Mouse (Mus musculus): ENCODE results near the gene Tspan31.

The Tspan31 gene

DNA sequence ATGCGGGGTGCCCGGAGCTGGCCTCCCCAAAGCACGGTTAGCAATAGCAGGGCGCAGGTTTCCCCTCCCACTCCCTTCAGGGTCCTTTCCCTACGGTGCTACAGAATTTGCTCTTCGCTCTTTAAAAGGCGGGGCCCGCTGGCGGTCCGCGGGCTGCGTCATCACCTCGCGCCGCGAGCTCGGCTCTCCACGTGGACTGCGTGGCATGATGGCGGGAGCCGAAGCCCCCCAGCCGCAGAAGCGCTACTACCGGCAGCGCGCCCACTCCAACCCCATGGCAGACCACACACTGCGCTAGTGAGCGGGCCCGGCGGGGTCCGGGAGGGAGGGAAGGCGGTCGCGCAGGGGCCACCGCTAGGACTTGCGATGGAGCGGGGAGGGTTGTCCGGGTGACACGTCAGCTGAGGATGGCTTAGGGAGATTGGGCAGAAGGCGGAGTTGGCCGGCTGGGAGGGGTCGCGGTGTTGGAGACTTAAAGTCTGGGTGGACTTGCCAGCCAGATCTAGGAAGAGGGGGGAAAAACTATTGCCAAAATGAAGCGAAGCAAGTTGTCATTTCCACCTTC is 28.2 kb downstream of the Tspan31 start:
- TF ChIP-seq GATA4 (IDR thresholded peaks at IDR 0.05; ENCODE audit: insufficient replicate concordance, low read length), result no peak; the same call in 1 of the 2 replicates

DNA sequence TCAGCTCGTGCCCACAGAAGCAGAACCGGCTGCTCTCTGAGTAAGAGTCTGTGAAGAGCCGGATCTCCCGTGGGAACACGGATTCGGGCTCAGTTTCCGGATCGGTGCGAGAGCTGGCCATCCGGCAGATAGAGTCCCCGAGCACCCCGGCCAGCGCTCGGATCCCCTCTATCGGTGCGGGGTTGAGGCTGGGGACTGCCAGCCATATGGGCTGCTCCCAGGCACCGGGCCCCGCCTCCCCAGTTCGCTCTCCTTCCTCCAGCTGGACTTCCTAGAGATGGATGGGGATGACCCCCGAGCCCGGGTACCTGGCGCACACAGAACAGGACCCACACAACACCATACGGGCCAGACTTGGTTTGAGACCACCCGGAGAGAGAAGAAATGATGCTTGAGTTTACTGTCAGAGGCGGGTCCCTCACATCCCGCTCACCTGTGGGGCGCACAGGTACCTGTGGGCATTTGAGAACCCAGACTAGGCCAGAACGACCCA is 28.7 kb downstream of the Tspan31 start, which contains the start of the genes Mettl1 and Eef1akmt3:
TSS of gene Mettl1 (plus strand) at position 141 of the 493 bp plus-strand sequence.
TSS of gene Eef1akmt3 (minus strand) at position 240 of the 493 bp plus-strand sequence.
- TF ChIP-seq GATA4 (IDR thresholded peaks at IDR 0.05; ENCODE audit: insufficient replicate concordance, low read length), result no peak

DNA sequence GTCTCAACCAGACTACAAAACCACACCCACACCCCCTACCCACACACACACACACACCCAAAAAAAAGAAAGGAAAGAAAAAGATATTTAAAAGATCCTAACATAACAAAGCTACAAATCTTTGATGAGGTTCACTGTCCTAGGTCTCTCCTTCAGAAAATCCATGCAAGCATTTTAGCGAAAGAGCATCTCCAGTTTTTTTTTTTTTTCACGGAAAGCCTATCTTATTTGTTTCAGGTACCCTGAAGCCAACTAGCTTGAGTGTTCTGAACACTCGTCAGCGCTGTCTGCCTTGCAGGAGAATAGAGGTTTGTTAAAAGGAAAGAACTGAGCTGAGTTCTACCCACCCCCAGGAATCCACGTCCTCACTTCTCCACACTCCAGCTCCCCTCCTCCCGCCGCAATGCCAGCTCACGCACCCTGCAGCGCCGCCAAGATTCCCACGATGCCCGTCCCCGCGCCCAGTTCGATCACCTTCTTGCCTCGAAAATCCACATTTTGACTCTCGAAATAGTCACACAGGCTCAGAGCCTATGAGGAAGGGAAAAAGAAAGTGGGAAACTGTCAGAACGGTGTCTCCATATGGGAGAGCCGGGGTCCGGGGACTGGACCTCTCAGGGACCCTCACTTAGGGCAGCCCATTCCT is 29.4 kb downstream of the Tspan31 start:
- TF ChIP-seq GATA4 (IDR thresholded peaks at IDR 0.05; ENCODE audit: insufficient replicate concordance, low read length), result no peak

DNA sequence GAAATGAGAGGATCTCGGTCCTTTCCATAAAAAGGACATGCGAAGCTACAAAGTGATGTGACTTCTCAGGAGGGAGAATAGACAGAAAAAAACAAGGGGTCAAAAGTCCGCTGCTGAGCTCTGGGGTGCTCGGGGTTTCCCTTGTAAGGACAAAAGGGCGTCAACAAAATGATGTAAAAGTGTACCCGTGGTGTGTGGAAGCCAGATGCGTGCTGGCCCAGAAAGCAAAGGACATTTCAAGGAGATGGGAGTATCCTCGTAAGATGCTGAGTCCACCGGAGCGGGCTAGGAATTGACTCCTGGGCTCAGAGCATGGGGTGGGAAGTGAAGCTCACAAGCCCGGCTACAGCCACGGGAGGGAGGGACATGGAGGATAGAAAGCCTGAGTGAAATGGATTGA is 32.4 kb downstream of the Tspan31 start:
- no peak for TF ChIP-seq GATA4 (IDR thresholded peaks at IDR 0.05; ENCODE audit: insufficient replicate concordance, low read length)

DNA sequence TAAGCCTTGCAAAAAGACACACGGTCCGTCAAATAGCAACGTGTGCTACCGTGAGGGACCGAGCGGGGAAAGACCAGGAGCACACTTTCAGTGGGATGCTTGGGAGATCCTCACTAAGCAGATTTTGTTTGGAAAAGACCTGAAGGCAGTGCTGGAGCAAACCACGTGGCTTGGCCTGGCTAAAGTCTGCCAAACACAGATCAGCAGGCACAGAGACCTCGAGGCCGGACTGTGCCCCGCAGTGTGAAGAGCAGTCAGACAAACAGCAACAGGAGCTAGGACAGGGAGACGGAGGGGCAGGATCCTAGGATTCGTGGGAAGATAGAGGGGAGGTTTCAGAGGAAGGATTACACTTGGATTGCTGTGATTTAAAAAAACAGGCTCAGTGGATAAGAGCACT is 33.8 kb downstream of the Tspan31 start:
- no peak for TF ChIP-seq GATA4 (IDR thresholded peaks at IDR 0.05; ENCODE audit: insufficient replicate concordance, low read length)

DNA sequence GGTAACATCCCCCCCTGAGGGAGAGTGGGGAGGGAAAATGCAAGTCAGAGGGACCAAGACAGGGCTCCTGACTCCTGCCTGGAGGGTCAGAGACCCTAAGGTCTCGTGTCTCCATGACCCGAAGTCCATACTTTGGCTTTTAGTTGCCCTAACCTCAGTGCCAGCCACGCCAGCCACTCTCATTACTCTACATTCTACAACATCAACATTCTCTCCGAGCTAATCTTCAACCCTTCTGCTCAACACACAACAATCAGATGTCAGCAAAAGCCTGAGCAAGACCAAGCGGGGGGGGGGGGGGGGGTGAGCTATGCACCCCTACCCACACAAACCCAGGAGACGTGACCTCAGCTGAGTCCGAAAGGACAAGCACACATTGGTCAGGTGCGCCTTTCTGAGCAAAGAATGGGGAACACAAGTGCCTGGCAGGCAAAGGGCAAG is 36.7 kb downstream of the Tspan31 start:
- no peak for TF ChIP-seq GATA4 (IDR thresholded peaks at IDR 0.05; ENCODE audit: insufficient replicate concordance, low read length)

DNA sequence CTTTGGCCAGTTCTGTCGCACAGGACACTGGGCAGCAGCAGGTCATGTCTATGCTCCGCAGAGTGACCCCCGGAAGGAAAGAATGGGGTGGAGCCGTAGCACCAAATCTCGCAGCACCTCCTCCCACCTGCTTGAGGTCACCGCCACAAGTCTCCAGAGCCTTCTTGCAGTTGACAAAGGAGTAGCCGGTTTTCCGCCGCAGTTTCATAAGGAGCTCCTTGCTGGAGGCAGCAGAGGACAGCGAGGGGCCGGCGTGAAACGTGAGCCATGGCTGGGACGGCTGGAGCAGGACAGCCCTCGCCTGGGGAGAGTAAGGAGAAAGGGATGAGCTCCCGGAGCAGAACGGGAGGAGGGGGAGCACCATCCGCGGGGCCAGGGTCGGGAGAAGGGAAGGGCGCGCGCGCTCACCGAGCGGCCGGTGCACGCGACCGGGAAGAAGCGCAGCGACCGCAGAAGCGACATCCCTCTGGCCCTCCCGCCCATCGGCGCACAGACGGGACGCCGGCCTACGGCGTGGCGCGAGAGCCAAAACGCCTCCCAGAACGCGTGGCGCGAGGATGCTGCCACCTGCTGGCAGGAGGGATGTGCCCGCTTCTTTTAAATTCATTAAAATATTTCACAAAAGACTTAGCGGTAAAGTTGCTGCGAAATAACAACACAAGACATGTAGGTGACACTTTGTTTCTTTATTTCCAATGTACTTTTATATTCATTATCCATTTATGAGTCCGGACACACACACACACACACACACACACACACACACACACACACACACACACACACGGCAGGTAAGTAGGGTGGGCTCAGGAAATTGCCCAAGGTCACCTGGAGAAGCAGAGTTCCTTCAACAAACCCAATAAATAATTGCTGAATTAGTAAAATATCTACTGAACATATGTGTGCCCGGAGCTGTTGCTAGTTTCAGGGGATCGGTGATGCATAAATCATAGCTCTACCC is 39.4 kb downstream of the Tspan31 start, which contains the start of gene Tsfm:
TSS of gene Tsfm (minus strand) at position 505 of the 961 bp plus-strand sequence.
- TF ChIP-seq GATA4 (IDR thresholded peaks at IDR 0.05; ENCODE audit: insufficient replicate concordance, low read length), result peak; percentile 35; the same call in 1 of the 2 replicates

DNA sequence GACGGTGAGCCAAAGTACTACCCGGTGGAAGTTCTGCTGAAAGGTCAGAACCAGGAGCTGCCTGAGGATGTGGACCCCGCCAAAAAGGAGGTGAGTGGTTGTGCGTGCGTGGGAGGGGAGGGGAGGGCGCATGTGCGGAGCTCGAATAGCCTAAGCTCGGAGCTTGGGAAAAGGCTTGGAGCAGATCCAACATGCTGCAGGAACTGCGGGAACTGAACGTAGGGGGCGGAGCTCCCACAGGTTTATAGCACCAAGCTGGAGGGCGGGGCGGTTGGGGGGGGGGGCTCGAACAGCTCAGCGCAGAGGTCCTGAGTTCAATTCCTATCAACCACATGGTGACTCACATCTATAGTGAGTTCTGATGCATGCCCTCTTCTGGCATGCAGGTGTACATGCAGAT is 51.6 kb downstream of the Tspan31 start:
- TF ChIP-seq GATA4 (IDR thresholded peaks at IDR 0.05; ENCODE audit: insufficient replicate concordance, low read length), result no peak

All from liver, adult (tissue).